In genomic region chr2:20520636-20521595, GRCm38 (mm10) we compare ENCODE assay signal across 8 mouse cellular contexts.
A peak's percentile ranks its signal among the peaks of the same experiment; 100 is the strongest.
DNase-seq lines count a peak whose midpoint lies in the region; ATAC-seq lines count a peak whose summit lies in the region.

No protein-coding gene starts in this region.

- H3K9me3 ChIP-seq in heart, embryonic 10.5 days: no peaks in the 10 kb centered on the region
- H3K9me3 ChIP-seq in kidney, embryonic 16.5 days (ENCODE audit: low read length): no peaks in the 10 kb centered on the region
- no peaks in the 10 kb centered on the region for H3K9me3 ChIP-seq in midbrain, embryonic 10.5 days (replicated peaks)

- DNase-seq in layer of hippocampus, adult 11-12 months (ENCODE audit: low spot score): peak; percentile 8
- DNase-seq in layer of hippocampus, adult 18-20 months (ENCODE audit: low spot score in 2 of 2): no peak
- peak; percentile 51 for DNase-seq in embryo, embryonic 11 days
- no peak for DNase-seq in heart, embryonic 10.5 days (ENCODE audit: low spot score)
- peak; percentile 30 for DNase-seq in midbrain, embryonic 10.5 days (ENCODE audit: low spot score)
- no peak for DNase-seq in ovary, adult 18-20 months (ENCODE audit: low spot score)

- H3K9ac ChIP-seq in kidney, embryonic 16.5 days (replicated peaks; ENCODE audit: low read length): peak overlapping the region; percentile 75

- peak overlapping the region; percentile 68 for H3K4me2 ChIP-seq in kidney, embryonic 16.5 days (replicated peaks; ENCODE audit: low read depth, low read length)

- no peaks in the 10 kb centered on the region for H3K36me3 ChIP-seq in heart, embryonic 10.5 days
- no peaks in the 10 kb centered on the region for H3K36me3 ChIP-seq in kidney, embryonic 16.5 days (ENCODE audit: insufficient read depth, low read length)
- H3K36me3 ChIP-seq in midbrain, embryonic 10.5 days: no peaks in the 10 kb centered on the region

- ATAC-seq in kidney, embryonic 16.5 days (ENCODE audit: low FRiP score, low TSS enrichment): peak; percentile 46; the same call in 1 of the 2 replicates
- ATAC-seq in erythroid progenitor cell, adult 5-6 weeks (replicated peaks; ENCODE audit: low FRiP score, poor library complexity, severe bottlenecking): no peak

- peak overlapping the region; percentile 91 for H3K27ac ChIP-seq in heart, embryonic 10.5 days
- peak overlapping the region; percentile 91 for H3K27ac ChIP-seq in kidney, embryonic 16.5 days (ENCODE audit: low read length)
- peak overlapping the region; percentile 91; the same call in 1 of the 2 replicates for H3K27ac ChIP-seq in midbrain, embryonic 10.5 days (replicated peaks)

- peaks cover 23% of the 10 kb centered on the region for H3K4me1 ChIP-seq in heart, embryonic 10.5 days
- H3K4me1 ChIP-seq in kidney, embryonic 16.5 days (ENCODE audit: insufficient read depth, low read length): peaks cover 25% of the 10 kb centered on the region
- peaks cover 35% of the 10 kb centered on the region for H3K4me1 ChIP-seq in midbrain, embryonic 10.5 days

- 25% methylated on average over 23 of the region's 23 CpGs for WGBS in heart, embryonic 10.5 days
- 10% methylated on average over 23 of the region's 23 CpGs for WGBS in kidney, embryonic 16.5 days
- WGBS in midbrain, embryonic 10.5 days: 26% methylated on average over 23 of the region's 23 CpGs

- H3K27me3 ChIP-seq in heart, embryonic 10.5 days (ENCODE audit: insufficient read depth, poor library complexity, severe bottlenecking): no peaks in the 10 kb centered on the region
- H3K27me3 ChIP-seq in kidney, embryonic 16.5 days (ENCODE audit: insufficient read depth, low read length): no peaks in the 10 kb centered on the region
- peaks cover 15% of the 10 kb centered on the region for H3K27me3 ChIP-seq in midbrain, embryonic 10.5 days (ENCODE audit: low read depth, poor library complexity, severe bottlenecking)

- H3K4me3 ChIP-seq in heart, embryonic 10.5 days: peak overlapping the region; percentile 75
- peak overlapping the region; percentile 79 for H3K4me3 ChIP-seq in kidney, embryonic 16.5 days (ENCODE audit: low read length)
- peak overlapping the region; percentile 66 for H3K4me3 ChIP-seq in midbrain, embryonic 10.5 days

Comparison
In these comparisons a context has a peak if more than half of its experiments do, and no peak if none do; other contexts are left out.
1. DNase-seq: peak in layer of hippocampus, adult 11-12 months (single experiment), embryo, embryonic 11 days (single experiment) and midbrain, embryonic 10.5 days (single experiment); none in layer of hippocampus, adult 18-20 months (0 of 2), heart, embryonic 10.5 days (single experiment) and ovary, adult 18-20 months (single experiment).
2. Peak in every context shown above with its lines, with median percentiles within 50 percentile points of each other: H3K27ac ChIP-seq and H3K4me3 ChIP-seq.